Mouse (Mus musculus) hindbrain, embryonic 15.5 days (tissue): ENCODE results near the gene Stat5a. TPM values are rescaled to one million over a fixed set of nuclear protein-coding genes. Genes with fewer than 3 reads are reported as not detected.

Experiments used
- ATAC-seq: fragments of 200-750 bp; cut with Nextera tagmentation; 2 replicates; pipeline ENCODE4 v1.8.0; 2017; ENCODE audit warnings: low read depth, moderate number of reproducible peaks, moderate TSS enrichment; ENCODE audit not compliant: low FRiP score
- H3K27ac ChIP-seq: fragments of 300-500 bp; sonication (generic); replicated peaks from 2 replicates; pipeline ENCODE4 v1.5.1; 2015; ENCODE audit warnings: mild to moderate bottlenecking, inconsistent platforms
- H3K27me3 ChIP-seq: fragments of 300-500 bp; sonication (generic); 2 replicates; pipeline ENCODE4 v1.6.1; 2015; ENCODE audit warnings: control low read depth, inconsistent platforms
- H3K36me3 ChIP-seq: fragments of 300-500 bp; sonication (generic); 2 replicates; pipeline ENCODE4 v1.6.1; 2015; ENCODE audit warnings: control low read depth, inconsistent platforms
- H3K4me1 ChIP-seq: fragments of 300-500 bp; sonication (generic); replicated peaks from 2 replicates; pipeline ENCODE4 v1.6.1; 2015; ENCODE audit warnings: control low read depth, inconsistent platforms
- H3K4me2 ChIP-seq: fragments of 300-500 bp; sonication (generic); 2 replicates; pipeline ENCODE4 v1.6.1; 2015; ENCODE audit warnings: moderate library complexity, mild to moderate bottlenecking, inconsistent platforms
- H3K4me3 ChIP-seq: fragments of 300-500 bp; sonication (generic); 2 replicates; pipeline ENCODE4 v1.5.1; 2015; ENCODE audit warnings: mild to moderate bottlenecking, inconsistent platforms
- H3K9ac ChIP-seq: fragments of 300-500 bp; sonication (generic); 2 replicates; pipeline ENCODE4 v1.6.1; 2015; ENCODE audit warnings: inconsistent platforms
- H3K9me3 ChIP-seq: fragments of 300-500 bp; sonication (generic); 2 replicates; pipeline ENCODE4 v1.6.1; 2016; ENCODE audit warnings: control low read depth, inconsistent platforms
- WGBS: fragments of 180-500 bp; shearing (Covaris S2); methylation state at CpG from one replicate; pipeline ENCODE4 v1.1.7; 2015; 5-methylcytosine and 5-hydroxymethylcytosine counted together
- polyA plus RNA-seq: library from polyadenylated mRNA; unstranded; fragments of >200 nt; fragmentation: Nextera tagmentation; extraction: Ambion mirVana; gene quantifications from 2 replicates; pipeline ENCODE4 v1.2.1, GENCODE M21; 2015

Gene Stat5a
- polyA plus RNA-seq, 1 experiment from 2014 or later: 2.1 TPM

DNA sequence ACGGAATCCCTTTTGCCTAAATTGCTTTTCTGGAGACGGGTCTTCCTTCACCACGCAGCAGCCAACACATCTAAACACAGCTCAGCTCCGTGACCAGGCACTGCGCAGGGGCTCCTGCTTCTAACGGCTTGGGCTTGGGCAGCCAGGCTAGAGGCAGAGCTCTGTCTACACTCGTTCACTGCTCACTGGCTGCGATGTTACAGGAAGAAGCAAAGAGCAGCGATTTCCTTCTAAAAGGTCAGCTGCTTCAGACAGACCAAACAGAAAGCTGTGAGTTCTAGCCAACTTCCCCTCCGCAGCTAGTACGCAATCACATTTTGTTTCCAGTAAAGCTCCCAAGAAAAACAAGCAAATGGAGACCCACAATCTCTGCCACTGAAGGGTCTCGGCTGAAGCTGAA is 36.8 kb upstream of the Stat5a start:
- no peak overlapping the region for H3K4me2 ChIP-seq
- no peak overlapping the region for H3K9ac ChIP-seq
- WGBS: 75% methylated on average over 12 of the region's 12 CpGs
- no peak overlapping the region for H3K4me3 ChIP-seq
- H3K4me1 ChIP-seq: peaks cover 4% of the 10 kb centered on the region; the same call in 1 of the 2 replicates
- ATAC-seq: no peak
- H3K36me3 ChIP-seq: no peaks in the 10 kb centered on the region
- no peak overlapping the region for H3K27ac ChIP-seq
- no peaks in the 10 kb centered on the region for H3K27me3 ChIP-seq
- no peaks in the 10 kb centered on the region for H3K9me3 ChIP-seq

- Histone ChIP-seq H3K4me2 (no peak overlapping the region), H3K36me3 (no peaks in the 10 kb centered on the region), H3K9ac (no peak overlapping the region), H3K4me3 (no peak overlapping the region), H3K9me3 (no peaks in the 10 kb centered on the region), H3K27ac (no peak overlapping the region), H3K4me1 (peaks cover 10% of the 10 kb centered on the region), H3K27me3 (no peaks in the 10 kb centered on the region)
- 72% methylated on average over 8 of the region's 8 CpGs for WGBS
- ATAC-seq: no peak
Measured at GRCm38 (mm10) chr11:100823543-100824313, 35.4 kb upstream of the Stat5a start.

DNA sequence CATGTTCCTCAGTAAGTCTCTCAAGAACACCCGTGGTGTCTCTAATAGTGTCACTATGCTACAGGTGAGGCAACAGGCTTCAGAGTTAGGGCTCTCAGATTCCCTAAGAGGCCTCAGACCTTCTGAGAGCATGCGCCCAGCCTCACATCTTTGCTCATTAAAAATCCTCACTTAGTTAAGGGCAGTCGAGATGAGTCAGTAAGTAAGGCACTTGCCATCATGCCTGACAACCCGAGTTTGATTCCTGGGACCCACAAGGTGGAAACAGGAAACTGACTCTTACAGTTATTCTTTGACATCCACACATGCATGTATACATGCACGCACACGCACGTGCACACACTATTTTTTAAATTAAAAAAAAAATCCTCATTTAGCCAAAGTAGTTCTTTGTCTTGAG is 34.7 kb upstream of the Stat5a start:
- no peak overlapping the region for H3K4me2 ChIP-seq
- no peaks in the 10 kb centered on the region for H3K9me3 ChIP-seq
- 85% methylated on average over 7 of the region's 7 CpGs for WGBS
- H3K4me3 ChIP-seq: no peak overlapping the region
- no peak overlapping the region for H3K27ac ChIP-seq
- no peaks in the 10 kb centered on the region for H3K27me3 ChIP-seq
- no peak for ATAC-seq
- H3K9ac ChIP-seq: no peak overlapping the region
- no peaks in the 10 kb centered on the region for H3K36me3 ChIP-seq
- peaks cover 11% of the 10 kb centered on the region for H3K4me1 ChIP-seq

DNA sequence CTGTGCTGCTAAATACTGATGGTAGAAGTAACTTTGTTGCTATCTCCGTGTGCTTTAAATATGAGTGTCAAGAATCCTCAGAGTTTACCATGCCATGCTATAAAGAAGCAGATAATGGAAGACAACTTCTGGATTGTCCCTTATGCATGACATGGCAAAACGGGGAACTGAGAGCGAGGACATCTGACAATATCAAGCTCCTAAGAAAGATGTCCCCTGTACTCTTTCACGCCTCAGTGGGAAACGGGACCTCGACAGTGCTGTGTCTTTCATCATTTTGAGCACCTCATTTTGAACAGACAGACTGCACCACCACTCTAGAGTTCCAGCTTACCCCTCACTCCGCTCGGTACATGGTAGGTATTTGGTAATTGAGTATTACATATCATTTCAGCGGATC is 33.7 kb upstream of the Stat5a start:
- no peak overlapping the region for H3K4me2 ChIP-seq
- WGBS: 83% methylated on average over 9 of the region's 9 CpGs
- no peak overlapping the region for H3K4me3 ChIP-seq
- H3K27ac ChIP-seq: no peak overlapping the region
- no peaks in the 10 kb centered on the region for H3K9me3 ChIP-seq
- no peaks in the 10 kb centered on the region for H3K27me3 ChIP-seq
- H3K9ac ChIP-seq: no peak overlapping the region
- peaks cover 11% of the 10 kb centered on the region for H3K4me1 ChIP-seq
- H3K36me3 ChIP-seq: no peaks in the 10 kb centered on the region
- no peak for ATAC-seq

GRCm38 (mm10) chr11:100826161-100826866 is 32.8 kb upstream of the Stat5a start:
- 87% methylated on average over 13 of the region's 13 CpGs for WGBS
- H3K27me3 ChIP-seq: no peaks in the 10 kb centered on the region
- peaks cover 11% of the 10 kb centered on the region for H3K4me1 ChIP-seq
- no peak overlapping the region for H3K4me3 ChIP-seq
- H3K36me3 ChIP-seq: no peaks in the 10 kb centered on the region
- no peaks in the 10 kb centered on the region for H3K9me3 ChIP-seq
- H3K27ac ChIP-seq: no peak overlapping the region
- ATAC-seq: no peak
- no peak overlapping the region for H3K4me2 ChIP-seq
- no peak overlapping the region for H3K9ac ChIP-seq

GRCm38 (mm10) chr11:100828676-100829151 is 30.4 kb upstream of the Stat5a start:
- no peaks in the 10 kb centered on the region for H3K36me3 ChIP-seq
- ATAC-seq: no peak
- H3K9me3 ChIP-seq: no peaks in the 10 kb centered on the region
- peaks cover 11% of the 10 kb centered on the region for H3K4me1 ChIP-seq
- H3K27me3 ChIP-seq: no peaks in the 10 kb centered on the region
- no peak overlapping the region for H3K4me2 ChIP-seq
- 54% methylated on average over 10 of the region's 10 CpGs for WGBS
- H3K27ac ChIP-seq: peak overlapping the region; percentile 49
- H3K4me3 ChIP-seq: no peak overlapping the region
- H3K9ac ChIP-seq: no peak overlapping the region

GRCm38 (mm10) chr11:100829691-100830090 is 29.5 kb upstream of the Stat5a start:
- Histone ChIP-seq H3K4me1 (peaks cover 11% of the 10 kb centered on the region), H3K4me3 (no peak overlapping the region), H3K4me2 (no peak overlapping the region), H3K36me3 (no peaks in the 10 kb centered on the region), H3K9me3 (no peaks in the 10 kb centered on the region), H3K9ac (no peak overlapping the region), H3K27ac (no peak overlapping the region), H3K27me3 (no peaks in the 10 kb centered on the region)
- WGBS: 82% methylated on average over 12 of the region's 12 CpGs
- no peak for ATAC-seq

DNA sequence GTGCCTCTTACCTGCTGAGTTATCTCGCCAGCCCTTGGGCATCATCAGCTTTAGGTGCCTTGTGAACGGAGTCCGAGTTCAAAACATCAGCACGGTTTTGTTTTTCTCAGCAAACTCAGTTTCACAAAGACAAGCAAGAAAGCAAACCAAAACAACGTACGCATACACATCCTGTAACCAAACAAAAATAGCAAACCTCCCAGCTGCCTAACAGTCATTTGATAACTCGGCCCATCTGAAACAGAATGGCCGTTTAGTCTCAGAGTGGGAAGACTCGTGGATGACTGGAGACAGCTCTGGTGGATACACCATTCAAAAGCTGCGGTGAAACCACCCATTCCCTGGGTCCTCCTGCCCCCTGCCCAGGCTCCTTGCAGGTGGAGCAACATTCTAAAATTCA is 27.8 kb upstream of the Stat5a start:
- H3K27ac ChIP-seq: no peak overlapping the region
- no peak overlapping the region for H3K9ac ChIP-seq
- H3K9me3 ChIP-seq: no peaks in the 10 kb centered on the region
- no peaks in the 10 kb centered on the region for H3K27me3 ChIP-seq
- 78% methylated on average over 10 of the region's 10 CpGs for WGBS
- no peak overlapping the region for H3K4me2 ChIP-seq
- peaks cover 11% of the 10 kb centered on the region for H3K4me1 ChIP-seq
- ATAC-seq: no peak
- no peaks in the 10 kb centered on the region for H3K36me3 ChIP-seq
- H3K4me3 ChIP-seq: no peak overlapping the region

- Histone ChIP-seq H3K4me2 (no peak overlapping the region), H3K27me3 (no peaks in the 10 kb centered on the region), H3K4me3 (no peak overlapping the region), H3K36me3 (no peaks in the 10 kb centered on the region), H3K27ac (no peak overlapping the region), H3K9me3 (no peaks in the 10 kb centered on the region), H3K9ac (no peak overlapping the region), H3K4me1 (peaks cover 3% of the 10 kb centered on the region)
- 78% methylated on average over 7 of the region's 7 CpGs for WGBS
- no peak for ATAC-seq
Measured at GRCm38 (mm10) chr11:100833466-100833865, 25.7 kb upstream of the Stat5a start.

DNA sequence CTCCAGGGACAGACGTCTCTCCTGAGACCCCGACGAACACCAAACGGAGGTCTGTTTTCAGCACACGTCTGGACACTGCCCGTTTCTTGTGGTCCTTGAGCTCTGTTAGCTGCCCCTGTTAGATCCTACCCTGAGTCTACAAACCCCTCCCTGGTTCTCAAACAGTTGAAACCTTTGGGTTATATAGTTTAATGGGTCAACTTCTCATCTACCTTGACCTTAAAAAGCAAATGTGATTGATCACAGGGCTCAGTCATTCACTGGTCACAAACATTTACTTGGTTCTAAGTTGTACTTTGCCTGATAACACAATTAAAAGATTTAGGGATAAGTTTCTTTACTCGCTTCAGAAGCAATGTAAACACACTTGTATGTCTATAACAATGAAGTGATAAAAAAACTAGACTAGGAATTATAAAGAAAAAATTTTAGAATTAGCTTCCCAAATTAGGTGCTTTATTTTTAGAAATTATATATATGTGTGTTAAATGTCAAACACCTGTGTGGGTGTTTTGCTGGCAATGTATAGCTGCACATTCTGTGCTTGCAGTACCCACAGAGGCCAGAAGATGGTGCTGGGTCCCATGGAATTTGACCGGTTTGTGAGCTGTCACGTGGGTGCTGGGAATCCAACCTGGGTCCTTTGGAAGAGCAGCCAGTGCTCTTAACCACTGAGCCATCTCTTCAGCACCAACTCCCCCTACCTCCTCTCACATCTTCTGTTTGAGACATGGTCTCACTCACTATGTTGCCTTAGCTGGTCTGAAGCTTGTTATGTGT is 22.0 kb upstream of the Stat5a start:
- no peaks in the 10 kb centered on the region for H3K4me1 ChIP-seq
- H3K9ac ChIP-seq: no peak overlapping the region
- ATAC-seq: no peak
- H3K9me3 ChIP-seq: no peaks in the 10 kb centered on the region
- H3K27me3 ChIP-seq: no peaks in the 10 kb centered on the region
- H3K36me3 ChIP-seq: no peaks in the 10 kb centered on the region
- H3K4me2 ChIP-seq: no peak overlapping the region
- H3K4me3 ChIP-seq: no peak overlapping the region
- WGBS: 79% methylated on average over 9 of the region's 9 CpGs
- H3K27ac ChIP-seq: no peak overlapping the region

GRCm38 (mm10) chr11:100838894-100839293 is 20.3 kb upstream of the Stat5a start:
- ATAC-seq: no peak
- Histone ChIP-seq H3K27ac (no peak overlapping the region), H3K4me3 (no peak overlapping the region), H3K4me1 (no peaks in the 10 kb centered on the region), H3K27me3 (no peaks in the 10 kb centered on the region), H3K4me2 (no peak overlapping the region), H3K36me3 (no peaks in the 10 kb centered on the region), H3K9ac (no peak overlapping the region), H3K9me3 (no peaks in the 10 kb centered on the region)
- WGBS: 95% methylated on average over 9 of the region's 9 CpGs

- 79% methylated on average over 8 of the region's 8 CpGs for WGBS
- no peak for ATAC-seq
- no peaks in the 10 kb centered on the region for H3K36me3 ChIP-seq
- H3K4me3 ChIP-seq: no peak overlapping the region
- H3K27me3 ChIP-seq: no peaks in the 10 kb centered on the region
- no peak overlapping the region for H3K9ac ChIP-seq
- no peak overlapping the region for H3K27ac ChIP-seq
- H3K9me3 ChIP-seq: no peaks in the 10 kb centered on the region
- H3K4me1 ChIP-seq: no peaks in the 10 kb centered on the region
- H3K4me2 ChIP-seq: no peak overlapping the region
Measured at GRCm38 (mm10) chr11:100839523-100839922, 19.6 kb upstream of the Stat5a start.
